Mouse (Mus musculus) hindbrain, postnatal 0 days (tissue): ENCODE results near the gene Olfr620. TPM values are rescaled to one million over a fixed set of nuclear protein-coding genes. Genes with fewer than 3 reads are reported as not detected.

Experiments
- ATAC-seq: fragments of 200-750 bp; cut with Nextera tagmentation; 2 replicates; pipeline ENCODE4 v1.8.0; 2017; ENCODE audit warnings: mild to moderate bottlenecking, moderate TSS enrichment, moderate library complexity
- DNase-seq: peaks from one replicate; pipeline ENCODE4 v3.0.0-alpha.2; 2015; ENCODE audit warnings: low spot score
- H3K27ac ChIP-seq: fragments of 300-500 bp; sonication (generic); 2 replicates; pipeline ENCODE4 v1.5.1; 2014; ENCODE audit warnings: mild to moderate bottlenecking
- H3K27me3 ChIP-seq: fragments of 300-500 bp; sonication (generic); 2 replicates; pipeline ENCODE4 v1.6.1; 2014; ENCODE audit warnings: low read length, mixed read lengths; ENCODE audit not compliant: insufficient read depth
- H3K36me3 ChIP-seq: fragments of 300-500 bp; sonication (generic); 2 replicates; pipeline ENCODE4 v1.6.1; 2014; ENCODE audit warnings: low read length, mixed read lengths; ENCODE audit not compliant: insufficient read depth
- H3K4me1 ChIP-seq: fragments of 300-500 bp; sonication (generic); 2 replicates; pipeline ENCODE4 v1.6.1; 2014; ENCODE audit warnings: antibody characterized with exemption, low read length, mixed read lengths; ENCODE audit not compliant: insufficient read depth
- H3K4me2 ChIP-seq: fragments of 300-500 bp; sonication (generic); 2 replicates; pipeline ENCODE4 v1.6.1; 2014; ENCODE audit warnings: low read depth, mild to moderate bottlenecking, low read length, moderate library complexity, mixed read lengths
- H3K4me3 ChIP-seq: fragments of 300-500 bp; sonication (generic); 2 replicates; pipeline ENCODE4 v1.5.1; 2014; ENCODE audit warnings: low read length
- H3K9ac ChIP-seq: fragments of 300-500 bp; sonication (generic); replicated peaks from 2 replicates; pipeline ENCODE4 v1.6.1; 2014; ENCODE audit warnings: mild to moderate bottlenecking, low read length, moderate library complexity, mixed read lengths
- H3K9me3 ChIP-seq: fragments of 300-500 bp; sonication (generic); 2 replicates; pipeline ENCODE4 v1.6.1; 2016; ENCODE audit warnings: low read length, mixed read lengths
- CTCF ChIP-seq: IDR thresholded peaks from 2 replicates; pipeline ENCODE4 v1.5.1; 2016; ENCODE audit warnings: antibody characterized with exemption, control low read depth, low read depth
- WGBS: fragments of 180-500 bp; shearing (Covaris S2); extraction: QIAGEN DNeasy Blood & Tissue Kit; methylation state at CpG from one replicate; pipeline ENCODE4 v1.1.7; 2014; 5-methylcytosine and 5-hydroxymethylcytosine counted together
- polyA plus RNA-seq: library from polyadenylated mRNA; unstranded; fragments of >200 nt; fragmentation: Nextera tagmentation; extraction: Ambion mirVana; gene quantifications from 2 replicates; pipeline ENCODE4 v1.2.1, GENCODE M21; 2015
- total RNA-seq: library from RNA; depleted of rRNA; stranded (reverse); fragments of >200 nt; gene quantifications from 2 replicates; pipeline ENCODE4 v1.2.3, GENCODE M21; 2014; rRNA removed

Olfr620 gene
- not detected in 2 replicates for total RNA-seq
- not detected in 2 replicates for polyA plus RNA-seq

GRCm38 (mm10) chr7:103612434-103612833, at the start of gene Olfr620:
Gene Olfr620 (minus strand): TSS chr7:103612534.
- ATAC-seq = no peak
- Histone ChIP-seq H3K4me2 (no peak within 1 kb of the TSS), H3K4me3 (no peak within 1 kb of the TSS), H3K36me3 (no peaks in the 10 kb centered on the region), H3K9me3 (no peaks in the 10 kb centered on the region), H3K4me1 (no peaks in the 10 kb centered on the region), H3K27me3 (no peaks in the 10 kb centered on the region), H3K9ac (no peak within 1 kb of the TSS), H3K27ac (no peak within 1 kb of the TSS)
- WGBS = 81% methylated on average over 2 of the region's 2 CpGs
- TF ChIP-seq CTCF = no peak
- no peak for DNase-seq

- WGBS = 83% methylated on average over 4 of the region's 4 CpGs
- no peak for ATAC-seq
Measured at GRCm38 (mm10) chr7:103644070-103644469, 31.7 kb upstream of the Olfr620 start.

GRCm38 (mm10) chr7:103642602-103643001, 30.3 kb upstream of the Olfr620 start, which contains the start of gene Olfr622:
Gene Olfr622 (minus strand): TSS chr7:103642702.
- Histone ChIP-seq H3K4me1 (no peaks in the 10 kb centered on the region), H3K4me2 (no peak within 1 kb of the TSS), H3K36me3 (no peaks in the 10 kb centered on the region), H3K4me3 (no peak within 1 kb of the TSS), H3K9ac (no peak within 1 kb of the TSS), H3K27ac (no peak within 1 kb of the TSS), H3K27me3 (no peaks in the 10 kb centered on the region), H3K9me3 (no peaks in the 10 kb centered on the region)
- DNase-seq (no peak), ATAC-seq (no peak)
- no peak for TF ChIP-seq CTCF
- WGBS = 77% methylated on average over 1 of the region's 1 CpGs

More at GRCm38 (mm10) chr7:103644070-103644469, 31.7 kb upstream of the Olfr620 start:
- no peak overlapping the region for H3K27ac ChIP-seq
- no peak for TF ChIP-seq CTCF
- H3K4me2 ChIP-seq = no peak overlapping the region
- no peaks in the 10 kb centered on the region for H3K9me3 ChIP-seq
- H3K4me3 ChIP-seq = no peak overlapping the region
- DNase-seq = no peak
- no peaks in the 10 kb centered on the region for H3K36me3 ChIP-seq
- no peak overlapping the region for H3K9ac ChIP-seq
- no peaks in the 10 kb centered on the region for H3K4me1 ChIP-seq
- H3K27me3 ChIP-seq = no peaks in the 10 kb centered on the region

GRCm38 (mm10) chr7:103636795-103637194, 24.5 kb upstream of the Olfr620 start:
- H3K9ac ChIP-seq = no peak overlapping the region
- ATAC-seq (no peak), DNase-seq (no peak)
- H3K4me3 ChIP-seq = no peak overlapping the region
- no peaks in the 10 kb centered on the region for H3K4me1 ChIP-seq
- H3K27me3 ChIP-seq = no peaks in the 10 kb centered on the region
- H3K4me2 ChIP-seq = no peak overlapping the region
- no peaks in the 10 kb centered on the region for H3K9me3 ChIP-seq
- H3K27ac ChIP-seq = no peak overlapping the region
- no peak for TF ChIP-seq CTCF
- H3K36me3 ChIP-seq = no peaks in the 10 kb centered on the region

- no peaks in the 10 kb centered on the region for H3K4me1 ChIP-seq
- DNase-seq = no peak
- 89% methylated on average over 2 of the region's 2 CpGs for WGBS
- no peak overlapping the region for H3K4me3 ChIP-seq
- no peaks in the 10 kb centered on the region for H3K36me3 ChIP-seq
- no peak for TF ChIP-seq CTCF
- no peak overlapping the region for H3K9ac ChIP-seq
- H3K4me2 ChIP-seq = no peak overlapping the region
- no peak overlapping the region for H3K27ac ChIP-seq
- H3K27me3 ChIP-seq = no peaks in the 10 kb centered on the region
- ATAC-seq = no peak
- no peaks in the 10 kb centered on the region for H3K9me3 ChIP-seq
Measured at GRCm38 (mm10) chr7:103607425-103607824, 4.9 kb downstream of the Olfr620 start.

- TF ChIP-seq CTCF = no peak
- no peaks in the 10 kb centered on the region for H3K27me3 ChIP-seq
- no peaks in the 10 kb centered on the region for H3K36me3 ChIP-seq
- no peak within 1 kb of the TSS for H3K9ac ChIP-seq
- H3K4me2 ChIP-seq = no peak within 1 kb of the TSS
- H3K27ac ChIP-seq = no peak within 1 kb of the TSS
- H3K9me3 ChIP-seq = no peaks in the 10 kb centered on the region
- no peaks in the 10 kb centered on the region for H3K4me1 ChIP-seq
- H3K4me3 ChIP-seq = no peak within 1 kb of the TSS
- no peak for DNase-seq
- ATAC-seq = no peak
Measured at GRCm38 (mm10) chr7:103600275-103600674, 12.1 kb downstream of the Olfr620 start, which contains the start of gene Olfr619. Gene Olfr619 (plus strand): TSS chr7:103600575.

- H3K4me3 ChIP-seq = no peak within 1 kb of the TSS
- WGBS = 68% methylated on average over 2 of the region's 2 CpGs
- no peaks in the 10 kb centered on the region for H3K4me1 ChIP-seq
- no peak within 1 kb of the TSS for H3K4me2 ChIP-seq
- H3K27me3 ChIP-seq = no peaks in the 10 kb centered on the region
- no peaks in the 10 kb centered on the region for H3K9me3 ChIP-seq
- H3K27ac ChIP-seq = no peak within 1 kb of the TSS
- ATAC-seq (no peak), DNase-seq (no peak)
- H3K36me3 ChIP-seq = no peaks in the 10 kb centered on the region
- no peak for TF ChIP-seq CTCF
- no peak within 1 kb of the TSS for H3K9ac ChIP-seq
Measured at GRCm38 (mm10) chr7:103589803-103590202, 22.5 kb downstream of the Olfr620 start, which contains the start of gene Olfr618. Gene Olfr618 (plus strand): TSS chr7:103590103.
